Mouse (Mus musculus) embryonic facial prominence, embryonic 13.5 days (tissue): ENCODE data around the gene Ttc39b. TPM values are rescaled to one million over a fixed set of nuclear protein-coding genes. Genes with fewer than 3 reads are reported as not detected.

Source experiments
- ATAC-seq: fragments of 200-750 bp; cut with Nextera tagmentation; 2 replicates; pipeline ENCODE4 v1.8.0; 2017; ENCODE audit warnings: low read depth; ENCODE audit not compliant: insufficient number of reproducible peaks, insufficient read depth, low FRiP score, low TSS enrichment
- H3K27ac ChIP-seq: fragments of 300-500 bp; sonication (generic); 2 replicates; pipeline ENCODE4 v1.5.1; 2015; ENCODE audit warnings: moderate library complexity, mild to moderate bottlenecking, inconsistent platforms
- H3K27me3 ChIP-seq: fragments of 300-500 bp; sonication (generic); 2 replicates; pipeline ENCODE4 v1.6.1; 2015; ENCODE audit warnings: mild to moderate bottlenecking, inconsistent platforms
- H3K36me3 ChIP-seq: fragments of 300-500 bp; sonication (generic); 2 replicates; pipeline ENCODE4 v1.6.1; 2015; ENCODE audit warnings: mild to moderate bottlenecking, inconsistent platforms
- H3K4me1 ChIP-seq: fragments of 300-500 bp; sonication (generic); 2 replicates; pipeline ENCODE4 v1.6.1; 2015; ENCODE audit warnings: inconsistent platforms
- H3K4me2 ChIP-seq: fragments of 300-500 bp; sonication (generic); 2 replicates; pipeline ENCODE4 v1.6.1; 2015; ENCODE audit warnings: moderate library complexity, mild to moderate bottlenecking, inconsistent platforms
- H3K4me3 ChIP-seq: fragments of 300-500 bp; sonication (generic); 2 replicates; pipeline ENCODE4 v1.5.1; 2015; ENCODE audit warnings: mild to moderate bottlenecking, inconsistent platforms
- H3K9ac ChIP-seq: fragments of 300-500 bp; sonication (generic); 2 replicates; pipeline ENCODE4 v1.6.1; 2015; ENCODE audit warnings: mild to moderate bottlenecking, inconsistent platforms
- H3K9me3 ChIP-seq: fragments of 300-500 bp; sonication (generic); 2 replicates; pipeline ENCODE4 v1.6.1; 2016; ENCODE audit warnings: inconsistent platforms
- WGBS: fragments of 180-500 bp; shearing (Covaris S2); methylation state at CpG from one replicate; pipeline ENCODE4 v1.1.7; 2015; ENCODE audit warnings: mixed read lengths; 5-methylcytosine and 5-hydroxymethylcytosine counted together
- polyA plus RNA-seq: library from polyadenylated mRNA; unstranded; fragments of >200 nt; fragmentation: Nextera tagmentation; extraction: Ambion mirVana; gene quantifications from 2 replicates; pipeline ENCODE4 v1.2.1, GENCODE M21; 2015

The Ttc39b gene
- polyA plus RNA-seq, 1 experiment from 2014 or later = 3.5 TPM

DNA sequence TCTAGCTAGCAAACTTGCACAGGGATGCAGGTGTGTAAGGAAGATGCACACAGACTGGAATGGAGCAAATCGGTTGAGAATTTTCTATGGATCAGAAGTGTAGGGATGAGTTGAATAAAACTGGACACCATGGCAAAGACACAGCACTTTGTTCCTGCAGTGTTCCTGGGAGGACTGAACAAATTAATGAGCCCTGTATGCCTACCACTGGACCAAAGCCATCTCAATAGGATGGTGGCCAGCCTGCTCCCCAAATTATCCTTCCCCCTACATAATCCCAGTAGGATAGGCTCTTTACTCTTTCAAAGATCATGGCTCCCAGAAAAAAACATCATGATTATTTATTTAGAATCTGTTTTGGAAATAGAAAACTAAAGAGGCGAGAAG is 117.6 kb downstream of the Ttc39b start:
- no peaks in the 10 kb centered on the region for H3K9me3 ChIP-seq
- H3K4me2 ChIP-seq = no peak overlapping the region
- H3K27ac ChIP-seq = no peak overlapping the region
- WGBS = 80% methylated on average over 2 of the region's 2 CpGs
- no peak overlapping the region for H3K9ac ChIP-seq
- H3K4me1 ChIP-seq = no peaks in the 10 kb centered on the region
- H3K27me3 ChIP-seq = no peaks in the 10 kb centered on the region
- no peak for ATAC-seq
- H3K4me3 ChIP-seq = no peak overlapping the region
- H3K36me3 ChIP-seq = no peaks in the 10 kb centered on the region

DNA sequence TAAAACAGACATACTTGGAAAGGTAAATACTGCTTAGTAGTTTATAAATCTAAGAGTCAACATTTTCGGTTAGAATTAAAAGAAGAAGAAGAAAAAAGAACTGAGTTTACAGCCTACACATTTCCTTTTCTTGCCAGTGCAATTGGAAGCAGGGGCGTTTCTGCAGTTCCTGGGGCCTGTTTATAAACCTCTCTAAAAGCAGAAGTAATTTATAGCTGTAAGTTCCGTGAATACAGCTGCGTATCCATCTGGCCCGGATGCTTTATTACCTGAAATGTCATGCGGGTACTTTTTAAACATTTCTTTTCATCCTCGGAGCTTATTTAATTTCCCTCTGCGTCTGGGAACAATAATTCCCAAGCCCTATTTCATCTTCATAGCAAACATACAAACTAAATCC is 124.7 kb downstream of the Ttc39b start:
- no peak overlapping the region for H3K4me3 ChIP-seq
- no peak overlapping the region for H3K4me2 ChIP-seq
- no peak for ATAC-seq
- no peaks in the 10 kb centered on the region for H3K36me3 ChIP-seq
- H3K27me3 ChIP-seq = no peaks in the 10 kb centered on the region
- H3K27ac ChIP-seq = no peak overlapping the region
- no peaks in the 10 kb centered on the region for H3K4me1 ChIP-seq
- H3K9me3 ChIP-seq = no peaks in the 10 kb centered on the region
- WGBS = 45% methylated on average over 8 of the region's 8 CpGs
- no peak overlapping the region for H3K9ac ChIP-seq

DNA sequence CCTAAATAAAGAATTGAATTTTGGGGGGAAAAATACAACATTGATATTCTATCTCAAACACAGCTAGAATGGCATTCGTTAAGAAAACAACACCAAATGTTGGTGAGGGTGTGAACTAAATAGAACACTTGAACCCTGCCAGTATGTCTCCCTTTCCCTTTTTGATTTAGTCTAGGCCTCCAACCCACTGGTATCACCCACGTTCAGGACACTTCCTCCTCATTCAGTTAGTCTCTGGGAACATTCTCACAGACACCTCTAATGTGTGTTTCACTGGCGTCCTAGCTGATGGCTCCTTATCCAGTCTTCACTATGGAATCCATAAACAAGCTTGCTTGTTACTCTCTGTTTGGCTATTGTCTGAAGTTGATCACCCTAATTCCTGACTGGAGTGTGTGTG is 125.9 kb downstream of the Ttc39b start:
- 82% methylated on average over 3 of the region's 3 CpGs for WGBS
- H3K4me2 ChIP-seq = no peak overlapping the region
- no peaks in the 10 kb centered on the region for H3K4me1 ChIP-seq
- no peak overlapping the region for H3K9ac ChIP-seq
- no peak overlapping the region for H3K4me3 ChIP-seq
- no peak for ATAC-seq
- no peaks in the 10 kb centered on the region for H3K36me3 ChIP-seq
- no peaks in the 10 kb centered on the region for H3K27me3 ChIP-seq
- H3K9me3 ChIP-seq = no peaks in the 10 kb centered on the region
- no peak overlapping the region for H3K27ac ChIP-seq

DNA sequence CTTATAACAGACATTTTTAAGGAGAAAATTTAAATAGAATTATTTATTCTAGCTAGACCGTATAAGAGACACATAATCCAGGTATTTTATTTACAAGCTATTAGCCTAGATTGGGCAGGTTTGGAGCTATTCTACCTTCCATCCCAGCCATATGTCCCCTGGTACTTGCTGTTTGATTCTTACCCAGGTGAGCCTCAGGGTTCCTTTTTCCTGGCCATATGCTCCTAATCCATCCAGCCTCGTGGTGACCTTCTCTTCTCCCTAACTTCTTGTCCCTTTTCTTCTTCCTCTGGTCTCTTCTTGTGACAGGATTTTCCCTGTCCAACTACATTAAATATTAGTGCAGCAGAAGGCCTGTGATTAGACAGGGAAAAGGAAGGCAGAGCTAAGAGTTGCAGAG is 134.3 kb downstream of the Ttc39b start:
- H3K27ac ChIP-seq = no peak overlapping the region
- no peak for ATAC-seq
- no peaks in the 10 kb centered on the region for H3K36me3 ChIP-seq
- H3K4me2 ChIP-seq = no peak overlapping the region
- no peak overlapping the region for H3K4me3 ChIP-seq
- no peaks in the 10 kb centered on the region for H3K9me3 ChIP-seq
- no peaks in the 10 kb centered on the region for H3K27me3 ChIP-seq
- 82% methylated on average over 2 of the region's 2 CpGs for WGBS
- H3K9ac ChIP-seq = no peak overlapping the region
- H3K4me1 ChIP-seq = no peaks in the 10 kb centered on the region

DNA sequence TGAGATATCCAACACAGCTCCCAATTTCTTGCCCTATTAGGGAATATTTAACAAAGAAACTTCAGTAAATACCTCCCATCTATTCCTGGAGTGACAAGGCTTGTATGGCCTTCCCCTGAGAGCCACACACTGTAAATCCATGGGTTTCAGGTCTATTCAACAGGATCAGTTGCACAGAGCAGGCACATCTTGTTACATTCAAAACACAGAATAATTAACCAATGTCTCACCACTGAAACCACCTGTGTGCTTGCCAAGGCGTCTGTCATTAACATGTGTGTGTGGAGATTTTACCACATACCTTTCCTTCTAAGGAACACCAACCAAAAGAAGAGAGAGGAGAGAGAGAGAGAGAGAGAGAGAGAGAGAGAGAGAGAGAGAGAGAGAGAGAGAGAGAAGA is 136.7 kb downstream of the Ttc39b start:
- 71% methylated on average over 1 of the region's 1 CpGs for WGBS
- Histone ChIP-seq H3K9me3 (no peaks in the 10 kb centered on the region), H3K36me3 (no peaks in the 10 kb centered on the region), H3K4me1 (peaks cover 11% of the 10 kb centered on the region), H3K27ac (no peak overlapping the region), H3K27me3 (no peaks in the 10 kb centered on the region), H3K9ac (no peak overlapping the region), H3K4me3 (no peak overlapping the region), H3K4me2 (no peak overlapping the region)
- no peak for ATAC-seq

DNA sequence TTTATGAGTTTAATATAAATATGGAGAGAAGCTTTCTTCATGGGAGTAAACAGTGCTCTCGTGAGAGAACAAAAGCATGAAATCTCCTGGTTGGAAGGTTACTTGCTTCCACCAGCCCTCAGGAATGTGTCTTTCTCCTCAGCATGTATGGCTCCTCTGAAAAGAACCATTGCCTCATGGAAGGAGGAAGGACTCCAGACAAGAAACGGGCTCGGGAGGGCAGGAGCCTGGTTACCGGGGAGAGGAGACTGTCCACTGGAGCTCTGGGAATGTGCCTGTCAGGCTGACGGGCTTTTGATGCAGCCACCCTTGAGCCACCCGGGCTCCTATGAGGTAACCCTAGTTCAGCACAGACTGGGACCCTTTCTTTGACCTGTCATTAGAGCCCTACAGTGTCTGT is 137.6 kb downstream of the Ttc39b start:
- Histone ChIP-seq H3K9me3 (no peaks in the 10 kb centered on the region), H3K36me3 (no peaks in the 10 kb centered on the region), H3K4me2 (no peak overlapping the region), H3K27me3 (no peaks in the 10 kb centered on the region), H3K4me1 (peaks cover 16% of the 10 kb centered on the region), H3K27ac (no peak overlapping the region), H3K9ac (no peak overlapping the region), H3K4me3 (no peak overlapping the region)
- no peak for ATAC-seq
- WGBS = 57% methylated on average over 6 of the region's 6 CpGs

DNA sequence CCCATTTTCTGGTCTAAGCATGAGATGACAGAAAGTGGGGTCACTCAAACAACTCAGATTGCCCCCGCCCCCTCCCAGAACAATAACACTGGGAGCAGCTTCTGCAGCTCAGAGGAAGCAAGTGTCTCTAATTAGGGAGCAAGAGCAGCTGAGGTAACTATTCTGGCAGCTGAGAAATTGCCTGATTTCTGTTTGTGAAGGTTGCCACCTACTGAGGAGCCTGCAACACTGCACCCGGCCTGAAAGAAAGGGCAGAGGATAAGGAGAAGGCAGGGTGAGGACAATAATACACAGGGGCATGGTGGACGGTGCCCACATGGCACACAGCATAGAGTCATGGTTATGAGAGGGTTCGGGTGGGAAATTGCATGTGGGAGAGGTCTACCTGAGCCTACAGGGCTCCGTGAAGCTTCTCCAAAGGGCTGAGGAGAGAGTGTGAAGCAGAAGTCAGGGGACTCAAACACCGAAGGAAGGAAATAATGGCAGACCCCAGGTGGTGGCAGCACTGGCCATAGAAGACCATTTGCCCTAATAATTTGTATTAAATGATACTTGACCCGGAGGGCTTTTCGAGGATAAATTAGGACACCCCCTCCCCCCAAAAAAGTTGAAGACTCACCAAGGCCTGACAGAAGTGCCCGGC is 140.6 kb downstream of the Ttc39b start:
- no peak overlapping the region for H3K27ac ChIP-seq
- H3K27me3 ChIP-seq = no peaks in the 10 kb centered on the region
- no peak overlapping the region for H3K4me3 ChIP-seq
- ATAC-seq = peak; percentile 74; the same call in 1 of the 2 replicates
- H3K4me2 ChIP-seq = no peak overlapping the region
- H3K36me3 ChIP-seq = no peaks in the 10 kb centered on the region
- no peaks in the 10 kb centered on the region for H3K9me3 ChIP-seq
- peaks cover 16% of the 10 kb centered on the region for H3K4me1 ChIP-seq
- 31% methylated on average over 9 of the region's 9 CpGs for WGBS
- no peak overlapping the region for H3K9ac ChIP-seq

DNA sequence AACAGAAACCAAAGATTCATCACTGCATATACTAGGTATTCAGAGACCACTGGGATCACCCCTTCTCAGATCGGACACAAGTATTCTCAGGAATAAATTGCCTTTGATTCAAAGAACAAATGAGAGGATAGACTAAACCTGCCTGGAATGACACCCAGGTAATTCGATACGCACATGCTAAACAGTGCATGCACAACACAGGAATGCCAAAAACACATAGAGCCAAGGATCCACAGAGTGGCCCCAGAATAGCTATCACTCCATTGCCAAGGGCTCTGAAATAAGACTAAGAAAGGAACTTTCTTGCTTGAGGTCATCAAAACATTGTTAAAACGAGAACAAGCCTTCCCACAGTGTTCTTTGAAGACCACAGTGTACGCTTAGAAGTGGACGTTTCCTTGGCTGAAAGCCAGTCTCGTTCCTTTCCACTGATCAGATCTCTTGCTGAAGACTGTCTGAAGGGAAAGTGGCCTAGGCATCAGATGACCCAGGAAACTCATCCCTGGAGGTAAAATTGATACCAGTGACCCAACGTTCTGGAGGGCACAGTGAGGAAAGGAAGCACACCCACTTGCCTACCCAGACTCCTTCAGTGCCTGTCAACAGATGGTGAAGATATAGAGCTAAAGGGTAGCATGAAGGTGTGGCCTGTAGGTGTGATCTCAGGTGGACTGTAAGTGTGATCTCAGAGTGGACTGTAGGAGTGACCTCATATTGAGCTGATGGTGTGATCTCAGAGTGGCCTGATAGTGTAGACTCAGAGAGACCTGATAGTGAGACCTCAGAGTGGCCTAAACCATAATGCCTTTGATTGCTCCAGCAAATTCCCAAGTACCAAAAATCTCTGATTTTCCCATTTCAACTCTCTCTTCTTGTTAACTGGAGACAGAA is 141.6 kb downstream of the Ttc39b start:
- no peak overlapping the region for H3K9ac ChIP-seq
- WGBS = 46% methylated on average over 8 of the region's 8 CpGs
- H3K4me1 ChIP-seq = peaks cover 16% of the 10 kb centered on the region
- H3K9me3 ChIP-seq = no peaks in the 10 kb centered on the region
- no peak overlapping the region for H3K4me3 ChIP-seq
- H3K27ac ChIP-seq = no peak overlapping the region
- 0 out of 2 replicates have a peak, but pooled peaks have one; percentile 52 for ATAC-seq
- H3K27me3 ChIP-seq = no peaks in the 10 kb centered on the region
- no peaks in the 10 kb centered on the region for H3K36me3 ChIP-seq
- H3K4me2 ChIP-seq = no peak overlapping the region

DNA sequence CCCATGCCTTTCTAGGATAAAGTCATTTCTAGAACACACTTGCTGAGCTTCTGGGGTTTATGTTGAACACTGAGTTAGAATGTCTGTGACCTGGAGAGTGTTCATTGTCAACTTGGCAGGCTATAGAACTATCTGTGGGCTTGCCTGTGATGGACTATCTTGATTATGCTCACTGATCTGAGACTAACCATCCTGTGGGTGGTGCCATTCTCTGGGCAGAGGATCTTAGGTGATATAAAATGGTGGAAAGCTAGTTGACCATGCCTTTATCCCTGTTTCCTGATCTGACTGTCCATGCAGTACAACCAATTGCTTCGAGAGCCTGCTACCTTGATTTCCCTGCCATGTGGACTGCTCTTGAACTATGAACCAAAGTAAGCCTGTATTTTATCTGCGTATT is 146.6 kb downstream of the Ttc39b start:
- H3K9me3 ChIP-seq = no peaks in the 10 kb centered on the region
- H3K4me2 ChIP-seq = no peak overlapping the region

DNA sequence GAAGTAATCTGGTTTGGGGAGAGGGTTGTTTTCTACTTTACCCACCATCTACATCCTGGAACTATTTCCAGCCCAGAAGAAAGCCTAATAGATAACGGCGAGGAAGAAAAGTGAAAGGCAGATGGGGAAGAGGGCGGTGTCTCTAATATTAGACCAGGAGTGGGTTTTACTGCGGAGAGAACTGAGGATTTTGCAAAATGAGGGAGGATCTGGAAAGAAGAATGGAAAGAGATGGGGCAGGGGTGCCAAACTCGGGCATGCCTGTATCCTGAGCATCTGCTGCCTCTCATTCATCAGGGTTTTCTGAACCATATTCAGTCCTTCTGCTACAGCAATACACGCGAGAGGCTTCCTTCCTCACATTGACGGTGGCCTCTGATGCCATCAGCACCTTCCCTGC is 149.1 kb downstream of the Ttc39b start:
- no peaks in the 10 kb centered on the region for H3K27me3 ChIP-seq
- no peak overlapping the region for H3K4me2 ChIP-seq
- H3K9ac ChIP-seq = no peak overlapping the region
- no peaks in the 10 kb centered on the region for H3K36me3 ChIP-seq
- H3K9me3 ChIP-seq = no peaks in the 10 kb centered on the region
- H3K4me3 ChIP-seq = no peak overlapping the region
- 81% methylated on average over 8 of the region's 8 CpGs for WGBS
- peaks cover 9% of the 10 kb centered on the region for H3K4me1 ChIP-seq
- H3K27ac ChIP-seq = no peak overlapping the region
- ATAC-seq = no peak

More for the DNA sequence above, 146.6 kb downstream of the Ttc39b start:
- WGBS = 93% methylated on average over 2 of the region's 2 CpGs
- peaks cover 6% of the 10 kb centered on the region for H3K4me1 ChIP-seq
- ATAC-seq = no peak
- no peak overlapping the region for H3K27ac ChIP-seq
- H3K36me3 ChIP-seq = no peaks in the 10 kb centered on the region
- H3K27me3 ChIP-seq = no peaks in the 10 kb centered on the region
- no peak overlapping the region for H3K9ac ChIP-seq
- no peak overlapping the region for H3K4me3 ChIP-seq

DNA sequence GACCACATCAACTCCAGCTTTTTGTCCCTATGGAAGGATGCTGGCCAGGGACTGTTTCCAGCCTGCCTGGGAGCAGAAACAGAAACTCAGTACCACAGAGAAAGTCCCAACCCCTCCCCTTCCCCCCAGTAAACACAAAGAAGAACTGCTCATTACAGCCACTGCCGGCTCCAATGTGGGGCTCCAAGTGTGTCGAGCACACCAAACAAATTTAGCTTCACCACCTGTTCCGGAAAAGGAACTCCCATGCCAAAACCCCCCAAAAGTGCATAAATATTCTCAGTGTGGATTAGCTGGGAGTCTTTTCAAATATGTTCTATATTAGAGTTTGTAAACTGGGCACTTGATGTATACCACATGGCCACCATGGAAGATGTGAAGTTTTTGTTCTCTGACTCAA is 151.8 kb downstream of the Ttc39b start:
- no peaks in the 10 kb centered on the region for H3K36me3 ChIP-seq
- ATAC-seq = no peak; the same call in 1 of the 2 replicates
- H3K27ac ChIP-seq = peak overlapping the region; percentile 70; the same call in 1 of the 2 replicates
- no peaks in the 10 kb centered on the region for H3K27me3 ChIP-seq
- no peak overlapping the region for H3K4me3 ChIP-seq
- H3K9me3 ChIP-seq = no peaks in the 10 kb centered on the region
- H3K9ac ChIP-seq = no peak overlapping the region
- peaks cover 11% of the 10 kb centered on the region for H3K4me1 ChIP-seq
- 33% methylated on average over 3 of the region's 3 CpGs for WGBS
- no peak overlapping the region for H3K4me2 ChIP-seq

DNA sequence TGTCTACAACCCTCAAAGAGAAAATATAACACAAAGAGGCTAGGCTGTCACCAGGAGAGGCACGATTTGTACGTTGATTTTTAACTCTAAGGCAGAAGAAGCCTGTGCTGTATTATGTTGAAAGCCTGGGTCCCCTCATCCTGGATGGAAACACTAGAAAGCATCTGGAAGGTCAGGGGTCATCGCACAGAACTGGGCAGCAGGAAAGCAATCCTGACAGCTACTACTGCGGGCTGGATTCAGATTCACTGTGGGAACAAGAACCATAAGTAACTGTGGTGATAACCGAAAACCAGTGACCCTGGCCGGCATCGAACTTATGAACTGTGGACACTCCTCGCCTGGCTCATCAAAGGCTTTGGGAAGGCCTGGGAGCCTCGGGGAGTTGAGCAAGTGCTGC is 153.3 kb downstream of the Ttc39b start:
- H3K4me1 ChIP-seq = peaks cover 18% of the 10 kb centered on the region
- H3K27me3 ChIP-seq = no peaks in the 10 kb centered on the region
- H3K36me3 ChIP-seq = no peaks in the 10 kb centered on the region
- WGBS = 52% methylated on average over 9 of the region's 9 CpGs
- no peaks in the 10 kb centered on the region for H3K9me3 ChIP-seq
- no peak overlapping the region for H3K9ac ChIP-seq
- no peak overlapping the region for H3K4me3 ChIP-seq
- H3K27ac ChIP-seq = no peak overlapping the region
- ATAC-seq = no peak
- no peak overlapping the region for H3K4me2 ChIP-seq
